Mouse (Mus musculus): Measurements from ENCODE around the gene Trim34a.

DNA sequence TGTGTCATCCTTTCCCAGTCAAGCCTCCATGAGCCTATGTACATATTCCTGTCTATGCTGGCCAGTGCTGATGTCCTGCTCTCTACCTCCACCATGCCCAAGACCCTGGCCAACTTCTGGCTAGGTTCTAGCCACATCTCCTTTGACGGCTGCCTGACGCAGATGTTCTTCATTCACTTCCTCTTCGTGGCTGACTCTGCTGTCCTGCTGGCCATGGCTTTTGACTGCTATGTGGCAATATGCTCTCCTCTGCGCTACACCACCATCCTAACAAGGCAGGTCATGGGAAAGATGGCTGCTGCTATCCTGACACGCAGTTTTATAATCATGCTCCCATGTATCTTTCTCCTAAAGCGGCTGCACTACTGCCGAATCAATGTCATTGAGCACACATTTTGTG is 38.1 kb upstream of the Trim34a start:
- TF ChIP-seq CTCF (IDR thresholded peaks at IDR 0.05; ENCODE audit: borderline replicate concordance, insufficient read depth, low read length) (no peak), POLR2A (IDR thresholded peaks at IDR 0.05; ENCODE audit: low read depth, low read length) (no peak)
